Mouse (Mus musculus) ZHBTc4 (cell line): ENCODE data around the gene Dop1a.
A peak's percentile ranks its signal among the peaks of the same experiment; 100 is the strongest.

Source experiments
- DNase-seq: peaks from one replicate; pipeline ENCODE4 v3.0.0-alpha.2; 2011; ENCODE audit warnings: low read depth, low spot score

Dop1a gene

GRCm38 (mm10) chr9:86466990-86467870, at the start of gene Dop1a:
Gene Dop1a, plus strand, starts transcription at chr9:86467154.
- DNase-seq = peak; percentile 97

GRCm38 (mm10) chr9:86417971-86418370, 49.0 kb upstream of the Dop1a start:
- no peak for DNase-seq

- no peak for DNase-seq
These were observed 47.6 kb upstream of the Dop1a start for GRCm38 (mm10) chr9:86419366-86419765.

GRCm38 (mm10) chr9:86423331-86423730, 43.6 kb upstream of the Dop1a start:
- no peak for DNase-seq

GRCm38 (mm10) chr9:86435510-86435909, 31.4 kb upstream of the Dop1a start:
- DNase-seq = no peak

GRCm38 (mm10) chr9:86436608-86437007, 30.3 kb upstream of the Dop1a start:
- DNase-seq = no peak

- no peak for DNase-seq
These were observed 28.5 kb upstream of the Dop1a start for GRCm38 (mm10) chr9:86438337-86439009.

- no peak for DNase-seq
These were observed 24.7 kb upstream of the Dop1a start for GRCm38 (mm10) chr9:86442248-86442647.

- DNase-seq = no peak
These were observed 20.1 kb upstream of the Dop1a start for GRCm38 (mm10) chr9:86446847-86447246.

- DNase-seq = no peak
These were observed 19.5 kb upstream of the Dop1a start for GRCm38 (mm10) chr9:86447431-86447830.

GRCm38 (mm10) chr9:86449581-86449980, 17.4 kb upstream of the Dop1a start:
- peak; percentile 79 for DNase-seq

GRCm38 (mm10) chr9:86451094-86451493, 15.9 kb upstream of the Dop1a start:
- DNase-seq = peak; percentile 21

GRCm38 (mm10) chr9:86451617-86452016, 15.3 kb upstream of the Dop1a start:
- peak; percentile 85 for DNase-seq

GRCm38 (mm10) chr9:86453626-86454025, 13.3 kb upstream of the Dop1a start:
- DNase-seq = peak; percentile 57

- DNase-seq = peak; percentile 94
These were observed 2.5 kb upstream of the Dop1a start, which contains the start of gene Ube2cbp for GRCm38 (mm10) chr9:86464151-86465105. Gene Ube2cbp, minus strand, starts transcription at chr9:86464950.

GRCm38 (mm10) chr9:86475956-86476355, 9.0 kb downstream of the Dop1a start:
- DNase-seq = no peak

GRCm38 (mm10) chr9:86476763-86477162, 9.8 kb downstream of the Dop1a start:
- DNase-seq = no peak

GRCm38 (mm10) chr9:86478414-86479093, 11.6 kb downstream of the Dop1a start:
- no peak for DNase-seq

- DNase-seq = no peak
These were observed 15.3 kb downstream of the Dop1a start for GRCm38 (mm10) chr9:86482236-86482635.

GRCm38 (mm10) chr9:86491740-86492139, 24.8 kb downstream of the Dop1a start:
- peak; percentile 61 for DNase-seq

GRCm38 (mm10) chr9:86496261-86496660, 29.3 kb downstream of the Dop1a start:
- DNase-seq = no peak
